Mouse (Mus musculus): ENCODE measurements around the gene Syngap1. TPM values are rescaled to one million over a fixed set of nuclear protein-coding genes. Genes with fewer than 3 reads are reported as not detected.

The Syngap1 gene
- polyA plus RNA-seq, 1 experiment from 2014 or later: 0.78 TPM

DNA sequence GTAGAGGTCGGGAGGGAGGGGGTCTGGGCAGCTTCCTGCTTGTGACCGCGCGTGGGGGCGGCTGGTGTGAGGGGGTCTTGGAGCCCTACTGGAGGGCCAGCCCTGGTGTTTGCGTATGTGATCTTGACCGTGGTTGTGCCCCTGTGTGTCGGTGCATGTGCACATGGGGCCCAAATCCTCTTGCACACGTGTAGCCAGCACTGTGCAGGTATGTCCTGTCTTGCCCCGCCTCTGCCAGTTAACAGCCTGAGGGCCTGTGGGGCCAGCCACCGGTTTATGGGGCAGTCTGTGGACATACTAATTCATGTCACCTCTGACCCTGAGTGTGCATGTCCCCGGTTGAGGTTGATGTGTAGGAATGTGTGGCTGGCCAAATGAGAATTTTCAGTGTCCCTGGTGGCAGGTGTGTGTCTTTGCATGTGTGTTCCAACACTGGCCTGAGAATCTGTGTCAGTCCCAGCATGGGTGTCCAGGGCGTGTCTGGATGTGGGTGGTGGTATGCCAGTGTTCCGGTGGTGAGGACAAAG lies 8.1 kb downstream of the Syngap1 start:
- peak overlapping the region; percentile 78 for H3K4me3 ChIP-seq (replicated peaks; ENCODE audit: low read depth, low read length)
- no peaks in the 10 kb centered on the region for H3K36me3 ChIP-seq (ENCODE audit: insufficient read depth, low read length)
- H3K4me2 ChIP-seq (ENCODE audit: low read length): peak overlapping the region; percentile 100
- no peaks in the 10 kb centered on the region for H3K9me3 ChIP-seq (replicated peaks; ENCODE audit: low read length)
- ATAC-seq (replicated peaks; ENCODE audit: low FRiP score, low read depth) (peak; percentile 27), DNase-seq (ENCODE audit: low spot score) (peak; percentile 66)
- H3K4me1 ChIP-seq (replicated peaks; ENCODE audit: insufficient read depth, low read length): peaks cover 40% of the 10 kb centered on the region
- peak; percentile 48; the same call in 1 of the 2 replicates for TF ChIP-seq CTCF (IDR thresholded peaks at IDR 0.05; ENCODE audit: low read depth)
- peak overlapping the region; percentile 64 for H3K27ac ChIP-seq
- H3K27me3 ChIP-seq (ENCODE audit: insufficient read depth, low read length): no peaks in the 10 kb centered on the region
- H3K9ac ChIP-seq (ENCODE audit: low read depth, low read length): peak overlapping the region; percentile 70
- WGBS: 10% methylated on average over 13 of the region's 14 CpGs

GRCm38 (mm10) chr17:26949866-26950265 lies 8.8 kb downstream of the Syngap1 start:
- Histone ChIP-seq H3K9me3 (replicated peaks; ENCODE audit: low read length) (no peaks in the 10 kb centered on the region), H3K27me3 (ENCODE audit: insufficient read depth, low read length) (no peaks in the 10 kb centered on the region), H3K27ac (peak overlapping the region; percentile 64; the same call in 1 of the 2 replicates), H3K4me1 (replicated peaks; ENCODE audit: insufficient read depth, low read length) (peaks cover 40% of the 10 kb centered on the region), H3K36me3 (ENCODE audit: insufficient read depth, low read length) (0 out of 2 replicates have a peak, but pooled peaks cover 2% of the 10 kb centered on the region), H3K9ac (ENCODE audit: low read depth, low read length) (no peak overlapping the region), H3K4me2 (ENCODE audit: low read length) (no peak overlapping the region), H3K4me3 (replicated peaks; ENCODE audit: low read depth, low read length) (no peak overlapping the region)
- DNase-seq (ENCODE audit: low spot score): no peak
- no peak for ATAC-seq (replicated peaks; ENCODE audit: low FRiP score, low read depth)
- no peak for TF ChIP-seq CTCF (IDR thresholded peaks at IDR 0.05; ENCODE audit: low read depth)
- 52% methylated on average over 5 of the region's 5 CpGs for WGBS

GRCm38 (mm10) chr17:26950560-26951288 lies 9.7 kb downstream of the Syngap1 start:
- H3K4me2 ChIP-seq (ENCODE audit: low read length): peak overlapping the region; percentile 57
- ATAC-seq (replicated peaks; ENCODE audit: low FRiP score, low read depth): no peak
- no peak overlapping the region for H3K27ac ChIP-seq
- no peaks in the 10 kb centered on the region for H3K9me3 ChIP-seq (replicated peaks; ENCODE audit: low read length)
- no peak for DNase-seq (ENCODE audit: low spot score)
- TF ChIP-seq CTCF (IDR thresholded peaks at IDR 0.05; ENCODE audit: low read depth): no peak
- H3K9ac ChIP-seq (ENCODE audit: low read depth, low read length): 0 out of 2 replicates have a peak overlapping the region, but pooled peaks have one; percentile 38
- no peaks in the 10 kb centered on the region for H3K27me3 ChIP-seq (ENCODE audit: insufficient read depth, low read length)
- 30% methylated on average over 7 of the region's 7 CpGs for WGBS
- H3K36me3 ChIP-seq (ENCODE audit: insufficient read depth, low read length): 0 out of 2 replicates have a peak, but pooled peaks cover 5% of the 10 kb centered on the region
- peak overlapping the region; percentile 20; the same call in 1 of the 2 replicates for H3K4me3 ChIP-seq (replicated peaks; ENCODE audit: low read depth, low read length)
- peaks cover 37% of the 10 kb centered on the region for H3K4me1 ChIP-seq (replicated peaks; ENCODE audit: insufficient read depth, low read length)

DNA sequence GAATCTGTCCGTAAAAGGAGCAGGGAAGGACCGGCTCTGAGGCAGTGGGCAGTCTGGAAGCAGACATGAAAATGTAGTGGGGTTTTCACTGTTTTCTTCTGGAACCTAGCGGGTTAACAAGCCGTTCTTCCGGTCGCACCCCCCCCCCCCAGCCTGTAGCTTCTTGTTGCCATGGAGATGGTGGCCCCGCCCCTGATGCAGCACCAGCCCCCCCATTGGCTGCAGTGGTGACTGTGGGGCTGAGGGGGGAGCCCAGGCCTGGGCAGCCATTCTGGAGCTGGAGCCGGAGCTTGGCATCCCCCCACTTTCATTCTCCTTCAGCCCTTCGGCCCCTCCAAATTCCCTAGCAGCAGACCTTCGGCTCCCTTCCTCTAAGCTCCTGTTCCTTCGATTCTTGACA lies 10.4 kb downstream of the Syngap1 start:
- 0 out of 2 replicates have a peak, but pooled peaks cover 5% of the 10 kb centered on the region for H3K36me3 ChIP-seq (ENCODE audit: insufficient read depth, low read length)
- no peak overlapping the region for H3K27ac ChIP-seq
- H3K4me3 ChIP-seq (replicated peaks; ENCODE audit: low read depth, low read length): peak overlapping the region; percentile 20
- peak overlapping the region; percentile 38 for H3K9ac ChIP-seq (ENCODE audit: low read depth, low read length)
- no peaks in the 10 kb centered on the region for H3K9me3 ChIP-seq (replicated peaks; ENCODE audit: low read length)
- WGBS: 2% methylated on average over 11 of the region's 11 CpGs
- H3K27me3 ChIP-seq (ENCODE audit: insufficient read depth, low read length): no peaks in the 10 kb centered on the region
- DNase-seq (ENCODE audit: low spot score) (peak; percentile 91), ATAC-seq (replicated peaks; ENCODE audit: low FRiP score, low read depth) (peak; percentile 34; the same call in 1 of the 2 replicates)
- H3K4me2 ChIP-seq (ENCODE audit: low read length): peak overlapping the region; percentile 57
- H3K4me1 ChIP-seq (replicated peaks; ENCODE audit: insufficient read depth, low read length): peaks cover 32% of the 10 kb centered on the region
- no peak for TF ChIP-seq CTCF (IDR thresholded peaks at IDR 0.05; ENCODE audit: low read depth)

DNA sequence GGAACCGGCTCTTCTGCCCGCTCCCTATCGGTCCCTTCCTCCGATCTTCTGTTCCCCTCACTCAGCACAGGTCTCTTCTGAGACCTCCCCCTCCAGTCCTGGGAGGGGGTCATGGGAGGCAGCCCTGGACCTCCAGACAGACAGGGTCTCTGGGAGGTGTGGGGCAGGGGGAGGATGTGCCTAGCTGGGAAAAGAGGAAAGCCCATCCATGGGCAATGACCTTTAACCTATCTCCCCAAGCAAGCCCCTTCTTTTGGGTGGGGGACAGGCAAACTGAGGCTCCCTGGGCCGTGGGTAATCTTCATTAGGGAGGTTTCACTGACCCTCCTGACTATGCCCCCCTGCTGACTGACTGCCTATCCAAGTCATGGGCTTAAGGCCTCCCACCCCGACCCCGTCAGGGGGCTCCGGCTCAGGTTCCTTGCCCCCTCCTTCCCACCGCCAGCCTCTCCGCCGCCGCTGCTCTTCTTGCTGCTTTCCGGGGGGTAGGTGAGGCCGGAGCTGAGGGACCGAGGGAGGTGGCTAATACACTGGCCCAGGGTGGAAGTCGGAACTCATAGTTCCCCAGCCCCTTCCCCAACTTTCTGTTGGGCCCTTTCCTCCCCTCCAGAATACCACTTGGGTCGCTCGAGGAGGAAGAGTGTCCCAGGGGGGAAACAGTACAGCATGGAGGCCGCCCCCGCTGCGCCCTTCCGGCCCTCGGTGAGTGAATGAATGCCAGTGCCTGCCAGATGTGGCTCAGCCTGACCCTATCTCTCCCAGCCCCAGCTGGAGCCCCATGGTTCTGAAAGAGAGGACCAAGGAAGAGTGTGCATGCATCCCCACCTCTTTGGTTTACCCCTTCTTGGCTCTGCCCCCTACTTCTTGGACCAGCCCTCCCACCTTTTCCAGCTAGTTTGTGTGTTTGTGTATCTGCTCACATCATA lies 11.2 kb downstream of the Syngap1 start:
- Histone ChIP-seq H3K4me2 (ENCODE audit: low read length) (peak overlapping the region; percentile 57), H3K4me3 (replicated peaks; ENCODE audit: low read depth, low read length) (peak overlapping the region; percentile 20), H3K9me3 (replicated peaks; ENCODE audit: low read length) (no peaks in the 10 kb centered on the region), H3K9ac (ENCODE audit: low read depth, low read length) (peak overlapping the region; percentile 38; the same call in 1 of the 2 replicates), H3K36me3 (ENCODE audit: insufficient read depth, low read length) (peaks cover 10% of the 10 kb centered on the region; the same call in 1 of the 2 replicates), H3K27ac (0 out of 2 replicates have a peak overlapping the region, but pooled peaks have one; percentile 19), H3K27me3 (ENCODE audit: insufficient read depth, low read length) (no peaks in the 10 kb centered on the region), H3K4me1 (replicated peaks; ENCODE audit: insufficient read depth, low read length) (peaks cover 32% of the 10 kb centered on the region)
- DNase-seq (ENCODE audit: low spot score) (no peak), ATAC-seq (replicated peaks; ENCODE audit: low FRiP score, low read depth) (0 out of 2 replicates have a peak, but pooled peaks have one; percentile 3)
- WGBS: 11% methylated on average over 23 of the region's 23 CpGs
- TF ChIP-seq CTCF (IDR thresholded peaks at IDR 0.05; ENCODE audit: low read depth): no peak

All from kidney, postnatal 0 days (tissue).